Mouse (Mus musculus): ENCODE data around the gene Mtor. TPM values are rescaled to one million over a fixed set of nuclear protein-coding genes. Genes with fewer than 3 reads are reported as not detected.

The Mtor gene
- 41.3 TPM for total RNA-seq (2023)

GRCm38 (mm10) chr4:148448179-148448852 is at the start of gene Mtor:
Mtor (plus strand) TSS chr4:148448611.

DNA sequence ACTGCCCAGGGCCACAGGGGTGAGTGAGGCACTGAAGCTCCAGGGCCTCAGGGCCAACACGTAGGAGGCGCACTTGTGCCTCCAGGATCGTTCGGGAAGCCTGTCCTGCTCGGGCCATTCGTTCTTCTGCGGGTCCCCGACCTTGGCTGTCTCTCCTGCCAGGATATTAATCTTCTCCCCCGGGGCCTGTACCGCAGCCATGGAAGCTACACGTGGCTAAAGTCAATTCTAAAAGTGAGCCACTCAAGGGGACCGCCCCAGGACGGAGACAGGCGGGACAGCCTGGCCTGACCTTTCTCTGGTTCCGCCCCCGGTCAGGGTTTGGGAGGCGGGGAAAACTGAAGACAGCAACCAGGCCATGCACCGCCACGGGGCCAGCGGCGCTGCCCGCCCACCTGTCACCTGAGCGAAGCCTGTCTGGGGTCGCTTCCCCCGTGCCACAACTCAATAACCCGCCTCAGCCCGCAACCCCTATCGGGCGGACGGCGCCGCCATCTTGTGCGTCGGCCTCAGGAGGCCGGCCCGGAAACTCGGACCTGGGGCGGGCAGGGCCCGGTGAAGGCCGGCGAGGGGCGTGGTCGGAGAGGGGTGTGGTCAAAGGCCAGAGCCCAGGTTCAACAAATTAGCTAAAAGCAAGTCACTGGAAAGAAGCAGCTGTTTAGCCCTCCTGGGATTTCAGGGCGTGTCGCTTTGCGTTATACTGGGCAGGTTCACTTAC is 4.0 kb upstream of the Mtor start, which contains the start of gene Ubiad1:
Gene Ubiad1, minus strand, starts transcription at position 522 of the 718 bp plus-strand sequence.

DNA sequence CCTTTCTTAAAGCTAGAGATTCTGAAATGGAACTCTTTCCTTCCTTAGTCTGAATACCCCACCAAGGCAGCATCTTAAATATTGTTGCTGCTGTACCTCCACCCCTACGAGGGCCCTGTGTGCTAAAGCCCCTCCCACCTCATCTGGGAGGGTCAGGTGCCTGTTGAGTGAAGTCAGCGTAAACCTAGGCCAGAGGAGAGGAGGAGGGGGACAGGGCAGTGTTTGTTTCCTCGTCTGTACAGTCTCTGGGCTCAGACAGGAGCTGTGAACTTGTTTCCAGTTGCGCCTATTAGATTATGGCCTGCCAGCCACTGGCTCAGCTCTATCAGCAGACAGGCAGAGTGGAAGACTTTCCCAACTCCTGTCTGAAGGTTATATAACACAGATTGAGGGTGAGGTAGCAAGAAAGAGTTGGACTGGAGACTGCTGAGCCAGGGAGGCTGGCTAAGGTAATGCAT is 52.0 kb downstream of the Mtor start, which contains the start of gene Angptl7:
Gene Angptl7, minus strand, starts transcription at position 51 of the 458 bp plus-strand sequence.

DNA sequence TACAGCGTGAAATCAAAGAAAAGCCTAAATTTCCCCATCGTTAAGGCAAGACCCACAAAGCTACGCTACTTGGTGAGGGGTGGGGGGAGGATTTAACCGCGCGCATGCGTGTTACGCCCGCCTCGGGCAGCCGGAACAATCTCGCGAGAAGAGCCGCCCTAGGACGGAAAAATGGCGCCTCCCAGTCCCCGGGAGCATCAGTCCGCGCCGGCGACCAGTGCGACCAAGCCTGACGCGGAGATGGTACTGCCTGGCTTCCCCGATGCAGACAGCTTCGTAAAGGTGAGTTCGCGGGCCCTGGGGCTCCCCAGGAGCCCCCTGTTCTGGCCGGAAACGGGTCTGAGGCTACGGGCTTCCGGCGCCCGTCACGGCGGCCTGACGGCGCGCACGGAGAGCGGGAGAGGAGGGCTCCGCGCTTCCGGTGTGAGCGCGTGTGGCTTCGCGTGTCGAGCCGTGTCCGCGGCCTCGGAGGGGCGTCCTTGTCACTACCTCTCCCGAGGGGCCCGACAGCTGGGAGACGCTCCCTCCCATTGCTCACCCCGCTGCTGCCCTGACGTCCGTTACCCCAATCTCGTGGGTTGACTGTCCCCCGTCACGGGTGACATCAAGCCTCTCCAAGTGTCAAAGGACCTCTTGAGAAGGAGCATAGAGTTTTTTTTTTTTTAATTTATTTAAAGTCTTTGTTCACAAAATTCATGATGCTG is 110.0 kb downstream of the Mtor start, which contains the start of gene Exosc10:
Gene Exosc10, plus strand, starts transcription at position 133 of the 704 bp plus-strand sequence.

DNA sequence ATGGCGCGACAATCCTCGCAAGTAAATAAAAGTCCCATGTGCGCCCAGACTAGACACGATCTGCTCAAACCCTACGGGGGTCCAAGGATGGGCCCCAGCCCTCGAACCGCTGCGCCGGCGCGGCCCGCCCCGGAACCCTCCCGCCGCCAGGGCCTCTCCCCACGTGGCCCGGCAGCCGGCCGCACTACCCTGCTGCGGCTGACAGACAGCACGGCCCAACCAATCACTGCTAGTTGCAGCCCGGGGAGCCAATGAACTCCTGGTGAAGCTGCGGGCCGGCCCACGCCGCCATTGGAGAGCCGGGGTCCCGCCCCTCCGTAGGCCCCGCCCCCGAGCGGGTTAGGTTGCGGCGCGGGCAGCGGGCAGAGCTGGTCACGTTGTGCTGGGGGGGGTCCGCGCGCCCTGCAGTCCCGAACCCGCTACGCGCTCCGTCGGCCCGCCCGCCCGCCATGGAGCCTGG is 142.8 kb downstream of the Mtor start, which contains the start of gene Srm:
Gene Srm, plus strand, starts transcription at position 333 of the 460 bp plus-strand sequence.

GRCm38 (mm10) chr4:148602357-148603120 is 154.1 kb downstream of the Mtor start, which contains the start of gene Masp2:
Masp2 (plus strand) TSS chr4:148602554.

Other genes starting within 250 kb of the Mtor start
- gene Disp3, start 160.6 kb upstream of the Mtor start, total RNA-seq (2023) = not detected
- gene Ubiad1, start 3.8 kb upstream of the Mtor start, total RNA-seq (2023) = 7.8 TPM
- not detected for gene Angptl7, start 51.8 kb downstream of the Mtor start, total RNA-seq (2023)
- gene Exosc10, start 109.8 kb downstream of the Mtor start, total RNA-seq (2023) = 103 TPM
- gene Srm, start 142.9 kb downstream of the Mtor start, total RNA-seq (2023) = 38.1 TPM
- 1.7 TPM for gene Masp2, start 153.9 kb downstream of the Mtor start, total RNA-seq (2023)
- gene Tardbp, start 178.4 kb downstream of the Mtor start, total RNA-seq (2023) = 312 TPM
- gene Gm572, start 194.7 kb downstream of the Mtor start, total RNA-seq (2023) = not detected

Data from CD8-positive naive resting alpha-beta T cell, adult 57 days (primary cell).